Mouse (Mus musculus) CH12.LX (cell line): ENCODE data around the gene Fa2h. TPM values are rescaled to one million over a fixed set of nuclear protein-coding genes. Genes with fewer than 3 reads are reported as not detected.

ENCODE experiments used
- DNase-seq: peaks from one replicate; pipeline ENCODE4 v3.0.0-alpha.2; 2013; ENCODE audit errors: extremely low read depth
- H3K27ac ChIP-seq: 2 replicates; pipeline ENCODE4 v1.5.1; 2012; ENCODE audit warnings: low read depth, mild to moderate bottlenecking, control low read depth, moderate library complexity; ENCODE audit not compliant: insufficient read depth
- H3K27me3 ChIP-seq: replicated peaks from 2 replicates; pipeline ENCODE3; 2012; ENCODE audit warnings: inconsistent platforms
- H3K36me3 ChIP-seq, 2 experiments: replicated peaks in 1 of 2; 2 replicates each; pipeline versions ENCODE3 to v1.6.1; 2012; ENCODE audit warnings: inconsistent platforms in 1 of 2, low read length in 1 of 2, mild to moderate bottlenecking in 1 of 2, mixed read lengths in 1 of 2, moderate library complexity in 1 of 2; ENCODE audit not compliant: control insufficient read depth in 1 of 2, insufficient read depth in 1 of 2
- H3K4me1 ChIP-seq, 2 experiments: 2 replicates each; pipeline ENCODE4 v1.6.1; 2012; ENCODE audit warnings: inconsistent platforms in 1 of 2, moderate library complexity in 1 of 2; ENCODE audit not compliant: insufficient read depth in 2 of 2, control insufficient read depth in 1 of 2
- H3K4me2 ChIP-seq: 2 replicates; pipeline ENCODE4 v1.6.1; 2012; ENCODE audit warnings: low read depth, mild to moderate bottlenecking, control low read depth; ENCODE audit not compliant: poor library complexity, insufficient read depth, severe bottlenecking
- H3K4me3 ChIP-seq, 3 experiments: fragments of 150-350 bp in 1 of 3; sonication (generic) in 1 of 3; replicated peaks in 1 of 3; 2 replicates each; pipeline versions ENCODE3 to v1.5.1; 2011 to 2012; ENCODE audit warnings: low read depth in 2 of 3, low read length in 2 of 3, mild to moderate bottlenecking in 2 of 3, moderate library complexity in 2 of 3, control low read depth in 1 of 3, improper control_type of control experiment in 1 of 3, inconsistent platforms in 1 of 3, mixed read lengths in 1 of 3; ENCODE audit not compliant: poor library complexity in 1 of 3
- H3K79me2 ChIP-seq: replicated peaks from 2 replicates; pipeline ENCODE4 v1.6.1; 2012; ENCODE audit warnings: mild to moderate bottlenecking, moderate library complexity; ENCODE audit not compliant: control insufficient read depth, poor library complexity, insufficient read depth, severe bottlenecking; ENCODE audit errors: extremely low read depth
- H3K9ac ChIP-seq: 2 replicates; pipeline ENCODE4 v1.6.1; 2012; ENCODE audit warnings: low read depth, mild to moderate bottlenecking, control low read depth, moderate library complexity; ENCODE audit not compliant: insufficient read depth
- H3K9me3 ChIP-seq: replicated peaks from 2 replicates; pipeline ENCODE3; 2012; ENCODE audit warnings: low read length, inconsistent platforms, mixed read lengths
- GABPA ChIP-seq: IDR thresholded peaks from 2 replicates; pipeline ENCODE4 v1.6.1; 2012; ENCODE audit warnings: low read depth, low read length, improper control_type of control experiment, inconsistent platforms; ENCODE audit not compliant: insufficient replicate concordance
- HCFC1 ChIP-seq: IDR thresholded peaks from 2 replicates; pipeline ENCODE4 v1.6.1; 2012; ENCODE audit warnings: low read depth, mild to moderate bottlenecking, inconsistent platforms, low read length, improper control_type of control experiment
- JUN ChIP-seq: IDR thresholded peaks from 2 replicates; pipeline ENCODE4 v1.6.1; 2011; ENCODE audit warnings: low read depth, mild to moderate bottlenecking, low read length, improper control_type of control experiment, moderate library complexity; ENCODE audit not compliant: insufficient read depth
- JUND ChIP-seq: conservative IDR thresholded peaks from 2 replicates; pipeline ENCODE4 v1.6.1; 2011; ENCODE audit warnings: low read depth, low read length, improper control_type of control experiment
- MAX ChIP-seq: IDR thresholded peaks from 2 replicates; pipeline ENCODE4 v1.6.1; 2011; ENCODE audit warnings: low read length, improper control_type of control experiment
- MEF2A ChIP-seq: IDR thresholded peaks from 2 replicates; pipeline ENCODE4 v1.6.1; 2014; ENCODE audit warnings: low read depth, mild to moderate bottlenecking, inconsistent platforms, low read length, improper control_type of control experiment, borderline replicate concordance
- MXI1 ChIP-seq: IDR thresholded peaks from 2 replicates; pipeline ENCODE4 v1.6.1; 2011; ENCODE audit warnings: mild to moderate bottlenecking, low read depth, low read length, improper control_type of control experiment
- NELFE ChIP-seq: IDR thresholded peaks from 2 replicates; pipeline ENCODE4 v1.6.1; 2011; ENCODE audit warnings: low read depth, low read length, improper control_type of control experiment
- NRF1 ChIP-seq: IDR thresholded peaks from 2 replicates; pipeline ENCODE4 v1.6.1; 2014; ENCODE audit warnings: low read depth, mild to moderate bottlenecking, inconsistent platforms, low read length, improper control_type of control experiment, moderate library complexity
- POLR2A ChIP-seq: IDR thresholded peaks from 2 replicates; pipeline ENCODE4 v1.6.1; 2011; ENCODE audit warnings: low read depth, mild to moderate bottlenecking, improper control_type of control experiment, low read length
- RAD21 ChIP-seq: IDR thresholded peaks from 2 replicates; pipeline ENCODE4 v1.6.1; 2011; ENCODE audit warnings: low read depth, mild to moderate bottlenecking, low read length, improper control_type of control experiment, moderate library complexity
- SMC3 ChIP-seq: IDR thresholded peaks from 2 replicates; pipeline ENCODE4 v1.6.1; 2011; ENCODE audit warnings: low read depth, low read length, improper control_type of control experiment
- USF1 ChIP-seq: IDR thresholded peaks from 2 replicates; pipeline ENCODE4 v1.6.1; 2014; ENCODE audit warnings: low read depth, mild to moderate bottlenecking, inconsistent platforms, low read length, improper control_type of control experiment
- USF2 ChIP-seq: conservative IDR thresholded peaks from 2 replicates; pipeline ENCODE4 v1.6.1; 2011; ENCODE audit warnings: low read depth, low read length, improper control_type of control experiment
- ZC3H11A ChIP-seq: IDR thresholded peaks from 2 replicates; pipeline ENCODE4 v1.6.1; 2012; ENCODE audit warnings: low read depth, mild to moderate bottlenecking, inconsistent platforms, low read length, improper control_type of control experiment
- ZMIZ1 ChIP-seq: IDR thresholded peaks from 2 replicates; pipeline ENCODE4 v1.6.1; 2012; ENCODE audit warnings: low read depth, mild to moderate bottlenecking, inconsistent platforms, low read length, improper control_type of control experiment
- dilution Hi-C: fragments of 300-500 bp; cut with MboI; formaldehyde crosslinking; loops from 2 replicates; pipeline ENCODE4 v1.14.3; 2020; ENCODE audit warnings: low sequenced_read_pairs; ENCODE audit not compliant: extremely low pct_unique_long_range_greater_than_20kb, extremely low pct_ligation_motif_present
- in situ Hi-C: fragments of 300-500 bp; cut with MboI; formaldehyde crosslinking; loops from 3 replicates; pipeline ENCODE4 v1.14.3; 2019; ENCODE audit warnings: low sequenced_read_pairs, low pct_ligation_motif_present, low pct_unique_long_range_greater_than_20kb, mixed read lengths
- polyA plus RNA-seq: library from polyadenylated mRNA; unstranded; fragments of >175 nt; gene quantifications from 2 replicates; pipeline ENCODE4 v1.2.1, GENCODE M21; 2012; ENCODE audit warnings: low read depth; ENCODE audit not compliant: insufficient read length
- total RNA-seq, 2 experiments: library from RNA; depleted of rRNA; stranded (reverse); fragments of 300-350 nt in 1 of 2; fragments of >200 nt in 1 of 2; gene quantifications; 2 replicates each; pipeline ENCODE4 v1.2.3; 2012 to 2014

Gene Fa2h
- total and polyA plus RNA-seq, 3 experiments: 0.08 TPM; not detected in 2

DNA sequence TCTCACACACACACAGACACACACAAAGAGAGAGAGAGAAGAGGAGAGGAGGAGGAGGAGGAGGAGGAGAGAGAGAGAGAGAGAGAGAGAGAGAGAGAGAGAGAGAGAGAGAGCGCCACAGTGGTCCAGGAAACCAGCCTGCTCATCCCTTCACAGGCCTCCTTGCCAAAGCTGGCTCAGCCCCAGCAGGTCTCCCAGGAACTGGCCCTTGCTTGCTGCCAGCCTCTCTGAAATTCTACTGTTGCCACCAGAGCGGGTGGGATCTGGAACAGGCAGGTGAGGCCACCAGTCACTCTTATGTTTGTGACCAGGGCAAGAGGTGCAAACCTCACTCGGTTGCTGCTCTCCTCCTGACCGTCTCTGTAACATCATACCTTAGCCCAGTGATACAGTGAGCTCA is 36.2 kb downstream of the Fa2h start:
- dilution Hi-C loops (no loop called here), in situ Hi-C loops (no loop called here)
- no peak overlapping the region for H3K27ac ChIP-seq
- no peaks in the 10 kb centered on the region for H3K36me3 ChIP-seq
- H3K9ac ChIP-seq: no peak overlapping the region
- no peaks in the 10 kb centered on the region for H3K79me2 ChIP-seq
- H3K4me1 ChIP-seq: no peaks in the 10 kb centered on the region
- TF ChIP-seq MAX: no peak
- no peak for TF ChIP-seq POLR2A
- TF ChIP-seq NELFE: no peak
- no peak for TF ChIP-seq JUN
- TF ChIP-seq MXI1: no peak
- TF ChIP-seq ZMIZ1: no peak
- TF ChIP-seq USF2: no peak
- TF ChIP-seq GABPA: no peak
- TF ChIP-seq JUND: no peak
- TF ChIP-seq SMC3: no peak
- TF ChIP-seq ZC3H11A: no peak
- no peak for TF ChIP-seq HCFC1
- no peak for TF ChIP-seq USF1
- TF ChIP-seq NRF1: no peak
- peaks cover 89% of the 10 kb centered on the region for H3K27me3 ChIP-seq
- peaks cover 14% of the 10 kb centered on the region for H3K9me3 ChIP-seq
- no peak overlapping the region for H3K4me2 ChIP-seq
- DNase-seq: no peak
- no peak overlapping the region for H3K4me3 ChIP-seq

DNA sequence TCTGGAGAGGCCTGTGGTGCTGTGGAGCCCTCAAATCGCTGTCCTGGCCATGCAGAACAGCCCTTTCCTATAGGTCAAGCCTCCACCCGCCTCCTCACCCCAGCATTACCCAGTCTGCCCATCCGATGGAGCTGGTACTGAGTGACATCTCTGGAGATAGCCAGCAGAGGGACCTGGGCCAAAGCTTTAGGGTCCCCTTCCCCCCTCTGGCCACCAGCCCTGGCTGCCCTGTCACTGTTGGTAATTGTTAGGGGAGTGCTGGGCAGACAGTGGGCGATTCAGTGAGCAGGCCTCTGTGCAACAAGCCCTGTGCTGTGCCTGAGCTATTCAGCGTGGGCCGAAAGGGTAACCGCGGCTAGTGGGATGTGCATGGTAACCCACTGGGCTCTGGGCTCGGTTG is 40.1 kb downstream of the Fa2h start:
- Histone ChIP-seq H3K9me3 (peaks cover 14% of the 10 kb centered on the region), H3K4me2 (no peak overlapping the region), H3K79me2 (no peaks in the 10 kb centered on the region), H3K4me3 (no peak overlapping the region), H3K36me3 (no peaks in the 10 kb centered on the region), H3K4me1 (no peaks in the 10 kb centered on the region), H3K9ac (no peak overlapping the region), H3K27ac (no peak overlapping the region), H3K27me3 (peaks cover 89% of the 10 kb centered on the region)
- DNase-seq: no peak
- TF ChIP-seq NRF1 (no peak), MXI1 (no peak), MEF2A (no peak), USF2 (no peak), RAD21 (no peak), JUN (no peak)
- dilution Hi-C loops (no loop called here), in situ Hi-C loops (loop anchor here (5.0 kb wide), 1 partner anchor 84 kb away; no protein-coding TSS in a partner anchor)
